Mouse (Mus musculus) erythroblast, embryonic 14.5 days (primary cell): ENCODE data around the gene Vmn2r19.

Source experiments
- GATA1 ChIP-seq: IDR thresholded peaks from 2 replicates; pipeline ENCODE4 v1.6.1; 2012; ENCODE audit warnings: low read length, inconsistent platforms, mixed read lengths
- TAL1 ChIP-seq: IDR thresholded peaks from 3 replicates; pipeline ENCODE4 v1.6.1; 2012; ENCODE audit warnings: low read length, inconsistent platforms, mixed read lengths

GRCm38 (mm10) chr6:123279443-123279842, 28.7 kb upstream of the Vmn2r19 start:
- TF ChIP-seq GATA1 (no peak), TAL1 (no peak)
